15 mouse cellular contexts compared by ENCODE assay signal in genomic region chr9:101911176-101911866, GRCm38 (mm10). TPM values are rescaled to one million over a fixed set of nuclear protein-coding genes. Genes with fewer than 3 reads are reported as not detected.
DNase-seq lines count a peak whose midpoint lies in the region; ATAC-seq and TF ChIP-seq lines count a peak whose summit lies in the region.
"Had no signal": no experiment of that assay in that cellular context is flagged by ENCODE, and none has a peak within 500 bp of the region (broad histone marks: within the 10 kb centered on the region; RNA-seq: fewer than 3 reads in every experiment).

No protein-coding gene starts in this region.

- H3K4me3 ChIP-seq in kidney, postnatal 0 days (replicated peaks; ENCODE audit: low read depth, low read length): no peak overlapping the region
- H3K4me3 ChIP-seq in kidney, embryonic 14.5 days (ENCODE audit: low read length): no peak overlapping the region
- no peak overlapping the region for H3K4me3 ChIP-seq in embryonic facial prominence, embryonic 10.5 days
- no peak overlapping the region for H3K4me3 ChIP-seq in lung, adult 2 months (replicated peaks; ENCODE audit: extremely low read depth, low read depth, low read length)
- H3K4me3 ChIP-seq in liver, embryonic 11.5 days (ENCODE audit: low read depth, low read length): no peak overlapping the region

- H3K36me3 ChIP-seq in kidney, postnatal 0 days (ENCODE audit: insufficient read depth, low read length): no peaks in the 10 kb centered on the region
- H3K36me3 ChIP-seq in kidney, embryonic 14.5 days (ENCODE audit: control insufficient read depth, insufficient read depth, low read length): no peaks in the 10 kb centered on the region
- H3K36me3 ChIP-seq in embryonic facial prominence, embryonic 10.5 days (replicated peaks): no peaks in the 10 kb centered on the region
- no peaks in the 10 kb centered on the region for H3K36me3 ChIP-seq in liver, embryonic 11.5 days (ENCODE audit: control insufficient read depth, insufficient read depth, low read length)

- H3K27ac ChIP-seq in kidney, postnatal 0 days: no peak overlapping the region
- no peak overlapping the region for H3K27ac ChIP-seq in kidney, embryonic 14.5 days (ENCODE audit: low read depth, low read length)
- H3K27ac ChIP-seq in embryonic facial prominence, embryonic 10.5 days (replicated peaks): no peak overlapping the region
- no peak overlapping the region for H3K27ac ChIP-seq in liver, embryonic 11.5 days (ENCODE audit: low read depth, low read length)
- H3K27ac ChIP-seq: liver, embryonic 14.5 days had no signal

- no peaks in the 10 kb centered on the region for H3K9me3 ChIP-seq in kidney, postnatal 0 days (replicated peaks; ENCODE audit: low read length)
- no peaks in the 10 kb centered on the region for H3K9me3 ChIP-seq in kidney, embryonic 14.5 days (ENCODE audit: control insufficient read depth, low read length)
- no peaks in the 10 kb centered on the region for H3K9me3 ChIP-seq in embryonic facial prominence, embryonic 10.5 days
- H3K9me3 ChIP-seq in liver, embryonic 11.5 days (ENCODE audit: control insufficient read depth, low read length): no peaks in the 10 kb centered on the region

- no peaks in the 10 kb centered on the region for H3K27me3 ChIP-seq in kidney, postnatal 0 days (ENCODE audit: insufficient read depth, low read length)
- H3K27me3 ChIP-seq in kidney, embryonic 14.5 days (ENCODE audit: control insufficient read depth, insufficient read depth, low read length): no peaks in the 10 kb centered on the region
- H3K27me3 ChIP-seq in embryonic facial prominence, embryonic 10.5 days (replicated peaks; ENCODE audit: low read depth, poor library complexity, severe bottlenecking): no peaks in the 10 kb centered on the region
- H3K27me3 ChIP-seq in liver, embryonic 11.5 days (replicated peaks; ENCODE audit: control insufficient read depth, insufficient read depth, low read length): no peaks in the 10 kb centered on the region

- WGBS in kidney, postnatal 0 days: 59% methylated on average over 9 of the region's 9 CpGs
- 67% methylated on average over 9 of the region's 9 CpGs for WGBS in kidney, embryonic 14.5 days
- 65% methylated on average over 9 of the region's 9 CpGs for WGBS in embryonic facial prominence, embryonic 10.5 days
- WGBS in lung, adult 2 months: 47% methylated on average over 9 of the region's 9 CpGs
- 71% methylated on average over 9 of the region's 9 CpGs for WGBS in liver, embryonic 11.5 days

- DNase-seq in kidney, postnatal 0 days (ENCODE audit: low spot score): peak; percentile 9
- DNase-seq in Muller cell, postnatal 12 days (ENCODE audit: inconsistent ontology term): peak; percentile 77
- DNase-seq in embryonic facial prominence, embryonic 10.5 days (ENCODE audit: low spot score): peak; percentile 5
- peak; percentile 6 for DNase-seq in lung, adult 2 months
- no peak for DNase-seq in adrenal gland, postnatal 4 days (ENCODE audit: low spot score in 2 of 2)
- DNase-seq in c-Kit-positive CD71-positive TER-119-positive erythroid progenitor cells, embryonic 14.5 days (ENCODE audit: low spot score): no peak
- no peak for DNase-seq in liver, embryonic 11.5 days (ENCODE audit: low spot score)
- DNase-seq: adrenal gland, adult 8-10 months had no signal

- TF ChIP-seq CTCF in kidney, postnatal 0 days (IDR thresholded peaks at IDR 0.05; ENCODE audit: low read depth): no peak
- no peak for TF ChIP-seq CTCF in lung, adult 2 months (IDR thresholded peaks at IDR 0.05; ENCODE audit: insufficient read depth, low read length)

- TF ChIP-seq POLR2A in lung, adult 2 months (IDR thresholded peaks at IDR 0.05; ENCODE audit: borderline replicate concordance, extremely low read depth, low read depth, low read length): no peak

- no peaks in the 10 kb centered on the region for H3K4me1 ChIP-seq in kidney, postnatal 0 days (replicated peaks; ENCODE audit: insufficient read depth, low read length)
- H3K4me1 ChIP-seq in kidney, embryonic 14.5 days (ENCODE audit: control insufficient read depth, insufficient read depth, low read length): no peaks in the 10 kb centered on the region
- peaks cover 22% of the 10 kb centered on the region for H3K4me1 ChIP-seq in embryonic facial prominence, embryonic 10.5 days
- H3K4me1 ChIP-seq in lung, adult 2 months (ENCODE audit: control insufficient read depth, insufficient read depth, low read length): no peaks in the 10 kb centered on the region
- no peaks in the 10 kb centered on the region for H3K4me1 ChIP-seq in liver, embryonic 11.5 days (replicated peaks; ENCODE audit: control insufficient read depth, insufficient read depth, low read length)

- no peak overlapping the region for H3K9ac ChIP-seq in kidney, postnatal 0 days (ENCODE audit: low read depth, low read length)
- H3K9ac ChIP-seq in kidney, embryonic 14.5 days (ENCODE audit: low read depth, low read length): no peak overlapping the region
- no peak overlapping the region for H3K9ac ChIP-seq in liver, embryonic 11.5 days (ENCODE audit: low read depth, low read length)
- H3K9ac ChIP-seq: liver, embryonic 14.5 days had no signal

- no peak overlapping the region for H3K4me2 ChIP-seq in kidney, postnatal 0 days (ENCODE audit: low read length)
- no peak overlapping the region for H3K4me2 ChIP-seq in kidney, embryonic 14.5 days (replicated peaks; ENCODE audit: low read depth, low read length)
- no peak overlapping the region for H3K4me2 ChIP-seq in liver, embryonic 11.5 days

- ATAC-seq in kidney, postnatal 0 days (replicated peaks; ENCODE audit: low FRiP score, low read depth): no peak
- ATAC-seq in kidney, embryonic 14.5 days (ENCODE audit: low FRiP score, low TSS enrichment): no peak
- ATAC-seq in liver, embryonic 11.5 days (replicated peaks; ENCODE audit: low FRiP score): no peak

RNA-seq across cellular contexts. Expression of gene 9630041A04Rik, which starts 49.7 kb away (rescaled TPM):
- not detected in 2 replicates for polyA plus RNA-seq in kidney, postnatal 0 days (2015; fragmentation: Nextera tagmentation; extraction: Ambion mirVana)
- polyA plus RNA-seq in kidney, embryonic 14.5 days (2014; fragmentation: Nextera tagmentation; extraction: Ambion mirVana): not detected in 2 replicates
- polyA plus RNA-seq in embryonic facial prominence, embryonic 10.5 days (2016; fragmentation: Nextera tagmentation; extraction: Ambion mirVana): not detected in 2 replicates
- polyA plus RNA-seq in lung, adult 2 months (2012; rRNA removed): not detected in 2 replicates
- total RNA-seq in adrenal gland, postnatal 4 days (2021): not detected
- not detected in 2 replicates for polyA plus RNA-seq in liver, embryonic 11.5 days (2014; fragmentation: Nextera tagmentation; extraction: Ambion mirVana)
- total RNA-seq: adrenal gland, adult 8-10 months had no signal
- polyA plus RNA-seq: frontal cortex, adult 2 months; heart, embryonic 14.5 days; kidney, embryonic 16.5 days; liver, embryonic 14.5 days; neural tube, embryonic 11.5 days; spleen, adult 2 months had no signal

Comparison
In these comparisons a context has a peak if more than half of its experiments do, and no peak if none do; other contexts are left out.
1. DNase-seq: peak in kidney, postnatal 0 days (single experiment), Muller cell, postnatal 12 days (single experiment), embryonic facial prominence, embryonic 10.5 days (single experiment) and lung, adult 2 months (single experiment); none in adrenal gland, postnatal 4 days (0 of 2), c-Kit-positive CD71-positive TER-119-positive erythroid progenitor cells, embryonic 14.5 days (single experiment) and liver, embryonic 11.5 days (single experiment).